In the genomic region with DNA sequence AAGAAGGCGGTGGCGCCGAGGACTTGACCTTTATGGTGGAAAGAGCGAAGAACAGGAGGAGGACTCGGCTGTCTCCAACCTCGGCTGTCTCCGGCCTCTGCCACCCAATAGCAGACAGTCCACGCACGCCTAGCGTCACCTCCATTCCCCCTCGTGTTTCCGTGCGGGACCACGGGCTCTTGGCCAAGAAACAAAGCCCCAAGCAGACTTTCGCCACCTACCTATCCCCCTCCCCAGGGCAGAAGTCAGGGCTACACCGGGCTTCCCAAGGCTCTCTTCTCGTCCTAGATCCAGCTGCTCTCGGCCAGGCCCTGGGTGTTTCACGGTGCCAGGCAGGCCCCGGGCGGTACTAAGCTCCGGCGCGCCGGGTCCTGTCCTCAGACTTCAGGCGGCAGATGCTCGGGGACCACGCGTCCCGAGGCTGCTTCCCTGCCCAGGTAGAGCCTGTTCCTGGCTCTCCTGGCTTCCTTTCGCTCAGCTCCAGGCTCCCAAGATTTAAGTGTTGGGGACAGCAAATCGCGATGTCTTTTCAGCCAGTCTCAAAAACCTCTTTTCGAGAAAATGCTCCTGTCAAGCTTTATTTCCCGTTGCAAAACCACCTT, we compare ENCODE assay signal across 14 mouse cellular contexts. TPM values are rescaled to one million over a fixed set of nuclear protein-coding genes. Genes with fewer than 3 reads are reported as not detected.
A peak's percentile ranks its signal among the peaks of the same experiment; 100 is the strongest.
DNase-seq lines count a peak whose midpoint lies in the region; ATAC-seq and TF ChIP-seq lines count a peak whose summit lies in the region.
"Had no signal": no experiment of that assay in that cellular context is flagged by ENCODE, and none has a peak within 500 bp of the region (broad histone marks: within the 10 kb centered on the region; RNA-seq: fewer than 3 reads in every experiment).

No protein-coding gene starts in this region.

- H3K9ac ChIP-seq in lung, embryonic 14.5 days = no peak overlapping the region
- no peak overlapping the region for H3K9ac ChIP-seq in neural tube, embryonic 15.5 days (replicated peaks)
- H3K9ac ChIP-seq: forebrain, postnatal 0 days; liver, embryonic 14.5 days had no signal

- no peak for TF ChIP-seq CTCF in lung, embryonic 14.5 days (IDR thresholded peaks at IDR 0.05; ENCODE audit: low read depth)

- H3K27ac ChIP-seq in lung, embryonic 14.5 days (ENCODE audit: low read depth) = no peak overlapping the region
- H3K27ac ChIP-seq in neural tube, embryonic 15.5 days (replicated peaks) = no peak overlapping the region
- H3K27ac ChIP-seq: liver, embryonic 14.5 days had no signal

- no peaks in the 10 kb centered on the region for H3K36me3 ChIP-seq in lung, embryonic 14.5 days (ENCODE audit: insufficient read depth)
- no peaks in the 10 kb centered on the region for H3K36me3 ChIP-seq in neural tube, embryonic 15.5 days

- peak; percentile 32 for DNase-seq in gastrocnemius, postnatal 10 days
- no peak for DNase-seq in gastrocnemius, postnatal 25 days
- DNase-seq in lung, embryonic 14.5 days = no peak
- DNase-seq in lung, postnatal 14 days = no peak
- DNase-seq in frontal cortex, adult 2 months (ENCODE audit: extremely low spot score in 1 of 2, low spot score in 1 of 2) = no peak
- DNase-seq: forebrain, postnatal 0 days; right cerebral cortex, adult 18-20 months had no signal

- H3K4me1 ChIP-seq in lung, embryonic 14.5 days (ENCODE audit: insufficient read depth) = no peaks in the 10 kb centered on the region
- H3K4me1 ChIP-seq in neural tube, embryonic 15.5 days = peaks cover 8% of the 10 kb centered on the region; the same call in 1 of the 2 replicates

- 0 out of 2 replicates have a peak overlapping the region, but pooled peaks have one; percentile 3 for H3K4me3 ChIP-seq in lung, embryonic 14.5 days (ENCODE audit: low read depth, low read length)
- H3K4me3 ChIP-seq in neural tube, embryonic 15.5 days (replicated peaks) = 0 out of 2 replicates have a peak overlapping the region, but pooled peaks have one; percentile 8

- 2% methylated on average over 35 of the region's 35 CpGs for WGBS in lung, embryonic 14.5 days
- WGBS in neural tube, embryonic 15.5 days = 3% methylated on average over 34 of the region's 35 CpGs

- ATAC-seq in lung, embryonic 14.5 days (ENCODE audit: insufficient read depth) = no peak
- 0 out of 2 replicates have a peak, but pooled peaks have one; percentile 15 for ATAC-seq in granulocyte monocyte progenitor cell, adult 5-6 weeks (replicated peaks; ENCODE audit: poor library complexity, severe bottlenecking)
- no peak for ATAC-seq in neural tube, embryonic 15.5 days (ENCODE audit: low FRiP score)
- ATAC-seq in erythroblast, adult 5-6 weeks (replicated peaks; ENCODE audit: low FRiP score, poor library complexity, severe bottlenecking) = no peak
- ATAC-seq: forebrain, postnatal 0 days had no signal

- H3K9me3 ChIP-seq in lung, embryonic 14.5 days (ENCODE audit: low read depth, low read length) = no peaks in the 10 kb centered on the region
- H3K9me3 ChIP-seq in neural tube, embryonic 15.5 days (replicated peaks) = no peaks in the 10 kb centered on the region

- peaks cover 95% of the 10 kb centered on the region for H3K27me3 ChIP-seq in lung, embryonic 14.5 days (ENCODE audit: insufficient read depth, low read length)
- peaks cover 83% of the 10 kb centered on the region for H3K27me3 ChIP-seq in neural tube, embryonic 15.5 days (replicated peaks)

- H3K4me2 ChIP-seq in lung, embryonic 14.5 days = no peak overlapping the region; the same call in 1 of the 2 replicates
- H3K4me2 ChIP-seq in neural tube, embryonic 15.5 days = peak overlapping the region; percentile 16

RNA-seq across cellular contexts. Expression of a gene that starts 7.3 kb away (rescaled TPM):
- total RNA-seq in gastrocnemius, postnatal 10 days (2021) = 1 to 10 TPM; 4.4 to 5.6 TPM
- total RNA-seq in gastrocnemius, postnatal 25 days (2021) = 1 to 10 TPM; 1.4 to 1.8 TPM
- polyA plus RNA-seq in lung, embryonic 14.5 days (2014; fragmentation: Nextera tagmentation; extraction: Ambion mirVana) = not detected in 2 replicates
- not detected in 2 replicates for total RNA-seq in granulocyte monocyte progenitor cell, adult 5-6 weeks (2014; fragmentation: Nextera tagmentation)
- not detected in 2 replicates for total RNA-seq in granulocyte monocyte progenitor cell, adult 5-6 weeks (2017)
- 4.3 and 9.6 TPM in 2 replicates for polyA plus RNA-seq in neural tube, embryonic 15.5 days (2015; fragmentation: Nextera tagmentation; extraction: Ambion mirVana)
- 0.04 and 0.21 TPM in 2 replicates for polyA plus RNA-seq in frontal cortex, adult 2 months (2012; rRNA removed)
- not detected in 2 replicates for total RNA-seq in erythroblast, adult 5-6 weeks (2015; ENCODE audit: low replicate concordance)
- not detected in 2 replicates for total RNA-seq in erythroblast, adult 5-6 weeks (2017; ENCODE audit: low replicate concordance)
- total RNA-seq: forebrain, postnatal 0 days; heart, postnatal 10 days had no signal
- polyA plus RNA-seq: cortical plate, adult 2 months; forebrain, postnatal 0 days; large intestine, adult 2 months; liver, embryonic 14.5 days had no signal

RNA-seq across cellular contexts. Expression of a gene that starts 7.8 kb away (rescaled TPM):
- total RNA-seq in gastrocnemius, postnatal 10 days (2021) = 1 to 10 TPM; 1.3 to 1.6 TPM
- 1 to 10 TPM in 1 of 2 experiments, under 1 TPM in 1; 0.48 to 2.1 TPM for total RNA-seq in gastrocnemius, postnatal 25 days (2021)
- not detected in 2 replicates for polyA plus RNA-seq in lung, embryonic 14.5 days (2014; fragmentation: Nextera tagmentation; extraction: Ambion mirVana)
- not detected in 2 replicates for total RNA-seq in granulocyte monocyte progenitor cell, adult 5-6 weeks (2014; fragmentation: Nextera tagmentation)
- not detected in 2 replicates for total RNA-seq in granulocyte monocyte progenitor cell, adult 5-6 weeks (2017)
- 0.08 and 0.26 TPM in 2 replicates for polyA plus RNA-seq in neural tube, embryonic 15.5 days (2015; fragmentation: Nextera tagmentation; extraction: Ambion mirVana)
- polyA plus RNA-seq in frontal cortex, adult 2 months (2012; rRNA removed) = not detected in 2 replicates
- not detected in 2 replicates for total RNA-seq in erythroblast, adult 5-6 weeks (2015; ENCODE audit: low replicate concordance)
- total RNA-seq in erythroblast, adult 5-6 weeks (2017; ENCODE audit: low replicate concordance) = not detected in 2 replicates
- total RNA-seq: forebrain, postnatal 0 days; heart, postnatal 10 days had no signal
- polyA plus RNA-seq: cortical plate, adult 2 months; forebrain, postnatal 0 days; large intestine, adult 2 months had no signal

RNA-seq across cellular contexts. Expression of a gene that starts 12.2 kb away (rescaled TPM):
- total RNA-seq in gastrocnemius, postnatal 10 days (2021) = 10 to 100 TPM; 30.2 to 30.8 TPM
- total RNA-seq in gastrocnemius, postnatal 25 days (2021) = 10 to 100 TPM; 14.8 to 18.4 TPM
- polyA plus RNA-seq in lung, embryonic 14.5 days (2014; fragmentation: Nextera tagmentation; extraction: Ambion mirVana) = not detected in 2 replicates
- 0.47 TPM in 1 of 2 replicates, not detected in the other for total RNA-seq in granulocyte monocyte progenitor cell, adult 5-6 weeks (2014; fragmentation: Nextera tagmentation)
- 0.57 TPM in 1 of 2 replicates, not detected in the other for total RNA-seq in granulocyte monocyte progenitor cell, adult 5-6 weeks (2017)
- 48.9 and 69.7 TPM in 2 replicates for polyA plus RNA-seq in neural tube, embryonic 15.5 days (2015; fragmentation: Nextera tagmentation; extraction: Ambion mirVana)
- 0.27 TPM in 1 of 2 replicates, not detected in the other for polyA plus RNA-seq in frontal cortex, adult 2 months (2012; rRNA removed)
- total RNA-seq in erythroblast, adult 5-6 weeks (2015; ENCODE audit: low replicate concordance) = not detected in 2 replicates
- total RNA-seq in erythroblast, adult 5-6 weeks (2017; ENCODE audit: low replicate concordance) = not detected in 2 replicates
- total RNA-seq: forebrain, postnatal 0 days; heart, postnatal 10 days had no signal
- polyA plus RNA-seq: cortical plate, adult 2 months; forebrain, postnatal 0 days had no signal

RNA-seq across cellular contexts. Expression of a gene that starts 22.0 kb away (rescaled TPM):
- total RNA-seq in gastrocnemius, postnatal 10 days (2021) = 10 to 100 TPM in 1 of 2 experiments, 1 to 10 TPM in 1; 7.8 to 11.2 TPM
- total RNA-seq in gastrocnemius, postnatal 25 days (2021) = 10 to 100 TPM in 1 of 2 experiments, 1 to 10 TPM in 1; 5.7 to 13.5 TPM
- 0.19 TPM in 1 of 2 replicates, not detected in the other for polyA plus RNA-seq in lung, embryonic 14.5 days (2014; fragmentation: Nextera tagmentation; extraction: Ambion mirVana)
- total RNA-seq in granulocyte monocyte progenitor cell, adult 5-6 weeks (2014; fragmentation: Nextera tagmentation) = 8.9 and 14.7 TPM in 2 replicates
- total RNA-seq in granulocyte monocyte progenitor cell, adult 5-6 weeks (2017) = 16.8 and 24.4 TPM in 2 replicates
- polyA plus RNA-seq in neural tube, embryonic 15.5 days (2015; fragmentation: Nextera tagmentation; extraction: Ambion mirVana) = 64.3 and 77.5 TPM in 2 replicates
- not detected in 2 replicates for polyA plus RNA-seq in frontal cortex, adult 2 months (2012; rRNA removed)
- 3.3 TPM in 1 of 2 replicates, not detected in the other for total RNA-seq in erythroblast, adult 5-6 weeks (2015; ENCODE audit: low replicate concordance)
- total RNA-seq in erythroblast, adult 5-6 weeks (2017; ENCODE audit: low replicate concordance) = 2.5 and 4.0 TPM in 2 replicates
- total RNA-seq: forebrain, postnatal 0 days; heart, postnatal 10 days had no signal
- polyA plus RNA-seq: cortical plate, adult 2 months; forebrain, postnatal 0 days had no signal

RNA-seq across cellular contexts. Expression of a gene that starts 31.2 kb away (rescaled TPM):
- 1 to 10 TPM; 9.4 to 9.7 TPM for total RNA-seq in gastrocnemius, postnatal 10 days (2021)
- 1 to 10 TPM; 4.7 to 5.5 TPM for total RNA-seq in gastrocnemius, postnatal 25 days (2021)
- 5.8 and 7.4 TPM in 2 replicates for polyA plus RNA-seq in lung, embryonic 14.5 days (2014; fragmentation: Nextera tagmentation; extraction: Ambion mirVana)
- total RNA-seq in granulocyte monocyte progenitor cell, adult 5-6 weeks (2014; fragmentation: Nextera tagmentation) = 18.3 and 20.5 TPM in 2 replicates
- total RNA-seq in granulocyte monocyte progenitor cell, adult 5-6 weeks (2017) = 6.4 and 10.8 TPM in 2 replicates
- 86.8 and 109 TPM in 2 replicates for polyA plus RNA-seq in neural tube, embryonic 15.5 days (2015; fragmentation: Nextera tagmentation; extraction: Ambion mirVana)
- polyA plus RNA-seq in frontal cortex, adult 2 months (2012; rRNA removed) = 0.17 TPM in 1 of 2 replicates, not detected in the other
- 0.77 and 2.5 TPM in 2 replicates for total RNA-seq in erythroblast, adult 5-6 weeks (2015; ENCODE audit: low replicate concordance)
- total RNA-seq in erythroblast, adult 5-6 weeks (2017; ENCODE audit: low replicate concordance) = 1.3 and 2.1 TPM in 2 replicates
- total RNA-seq: forebrain, postnatal 0 days had no signal
- polyA plus RNA-seq: cortical plate, adult 2 months; forebrain, postnatal 0 days had no signal

Comparison
In these comparisons a context has a peak if more than half of its experiments do, and no peak if none do; other contexts are left out.
1. RNA of a gene that starts 12.2 kb away (total RNA-seq): 30.2 to 30.8 TPM in gastrocnemius, postnatal 10 days and 14.8 to 18.4 TPM in gastrocnemius, postnatal 25 days; 0.47 to 0.57 TPM in granulocyte monocyte progenitor cell, adult 5-6 weeks and not detected in erythroblast, adult 5-6 weeks; every median in the first group is over 10 times any median in the second.